Mouse (Mus musculus) liver, postnatal 0 days (tissue): ENCODE data around the gene Stn1. TPM values are rescaled to one million over a fixed set of nuclear protein-coding genes. Genes with fewer than 3 reads are reported as not detected.

ENCODE experiments used
- ATAC-seq: fragments of 200-750 bp; cut with Nextera tagmentation; 2 replicates; pipeline ENCODE4 v1.8.0; 2017; ENCODE audit warnings: mild to moderate bottlenecking, moderate library complexity
- DNase-seq: peaks from one replicate; pipeline ENCODE4 v3.0.0-alpha.2; 2016
- H3K27ac ChIP-seq: fragments of 300-500 bp; sonication (generic); 2 replicates; pipeline ENCODE4 v1.5.1; 2014; ENCODE audit warnings: antibody characterized with exemption, moderate library complexity, mild to moderate bottlenecking, low read depth
- H3K27me3 ChIP-seq: fragments of 300-500 bp; sonication (generic); 2 replicates; pipeline ENCODE4 v1.6.1; 2014; ENCODE audit warnings: low read length, control low read depth, mixed read lengths; ENCODE audit not compliant: insufficient read depth
- H3K36me3 ChIP-seq: fragments of 300-500 bp; sonication (generic); replicated peaks from 2 replicates; pipeline ENCODE4 v1.6.1; 2014; ENCODE audit warnings: mild to moderate bottlenecking, control low read depth, low read length, moderate library complexity, mixed read lengths; ENCODE audit not compliant: insufficient read depth
- H3K4me1 ChIP-seq: fragments of 300-500 bp; sonication (generic); 2 replicates; pipeline ENCODE4 v1.6.1; 2014; ENCODE audit warnings: antibody characterized with exemption, mild to moderate bottlenecking, control low read depth; ENCODE audit not compliant: insufficient read depth
- H3K4me2 ChIP-seq: fragments of 300-500 bp; sonication (generic); 2 replicates; pipeline ENCODE4 v1.6.1; 2014; ENCODE audit warnings: low read depth, mild to moderate bottlenecking, low read length, moderate library complexity, mixed read lengths
- H3K4me3 ChIP-seq: fragments of 300-500 bp; sonication (generic); 2 replicates; pipeline ENCODE4 v1.5.1; 2014; ENCODE audit warnings: low read depth, low read length
- H3K9ac ChIP-seq: fragments of 300-500 bp; sonication (generic); replicated peaks from 2 replicates; pipeline ENCODE4 v1.6.1; 2014; ENCODE audit warnings: mild to moderate bottlenecking, moderate library complexity
- H3K9me3 ChIP-seq: fragments of 300-500 bp; sonication (generic); 2 replicates; pipeline ENCODE4 v1.6.1; 2016; ENCODE audit warnings: mild to moderate bottlenecking, control low read depth, low read length, mixed read lengths
- CTCF ChIP-seq: sonication (generic); IDR thresholded peaks from 2 replicates; pipeline ENCODE4 v1.5.1; 2016; ENCODE audit warnings: antibody characterized with exemption, low read depth
- EP300 ChIP-seq: IDR thresholded peaks from 2 replicates; pipeline ENCODE4 v1.6.1; 2016; ENCODE audit warnings: antibody characterized with exemption, low read depth, mild to moderate bottlenecking
- WGBS: fragments of 180-500 bp; shearing (Covaris S2); extraction: QIAGEN DNeasy Blood & Tissue Kit; methylation state at CpG from one replicate; pipeline ENCODE4 v1.1.7; 2014; ENCODE audit not compliant: insufficient replicate concordance; 5-methylcytosine and 5-hydroxymethylcytosine counted together
- polyA plus RNA-seq: library from polyadenylated mRNA; unstranded; fragments of >200 nt; fragmentation: Nextera tagmentation; extraction: Ambion mirVana; gene quantifications from 2 replicates; pipeline ENCODE4 v1.2.1, GENCODE M21; 2015

Gene Stn1
- polyA plus RNA-seq, 1 experiment from 2014 or later, result 5.4 TPM

- H3K9me3 ChIP-seq, result no peaks in the 10 kb centered on the region
- peak overlapping the region; percentile 13; the same call in 1 of the 2 replicates for H3K9ac ChIP-seq
- WGBS, result 23% methylated on average over 3 of the region's 3 CpGs
- ATAC-seq (no peak), DNase-seq (no peak)
- peak overlapping the region; percentile 89 for H3K27ac ChIP-seq
- TF ChIP-seq CTCF, result no peak
- no peak for TF ChIP-seq EP300
- no peaks in the 10 kb centered on the region for H3K36me3 ChIP-seq
- H3K4me1 ChIP-seq, result peaks cover 39% of the 10 kb centered on the region
- no peaks in the 10 kb centered on the region for H3K27me3 ChIP-seq
- peak overlapping the region; percentile 67 for H3K4me2 ChIP-seq
- 0 out of 2 replicates have a peak overlapping the region, but pooled peaks have one; percentile 11 for H3K4me3 ChIP-seq
Measured at GRCm38 (mm10) chr19:47508191-47508590, 29.1 kb downstream of the Stn1 start.

DNA sequence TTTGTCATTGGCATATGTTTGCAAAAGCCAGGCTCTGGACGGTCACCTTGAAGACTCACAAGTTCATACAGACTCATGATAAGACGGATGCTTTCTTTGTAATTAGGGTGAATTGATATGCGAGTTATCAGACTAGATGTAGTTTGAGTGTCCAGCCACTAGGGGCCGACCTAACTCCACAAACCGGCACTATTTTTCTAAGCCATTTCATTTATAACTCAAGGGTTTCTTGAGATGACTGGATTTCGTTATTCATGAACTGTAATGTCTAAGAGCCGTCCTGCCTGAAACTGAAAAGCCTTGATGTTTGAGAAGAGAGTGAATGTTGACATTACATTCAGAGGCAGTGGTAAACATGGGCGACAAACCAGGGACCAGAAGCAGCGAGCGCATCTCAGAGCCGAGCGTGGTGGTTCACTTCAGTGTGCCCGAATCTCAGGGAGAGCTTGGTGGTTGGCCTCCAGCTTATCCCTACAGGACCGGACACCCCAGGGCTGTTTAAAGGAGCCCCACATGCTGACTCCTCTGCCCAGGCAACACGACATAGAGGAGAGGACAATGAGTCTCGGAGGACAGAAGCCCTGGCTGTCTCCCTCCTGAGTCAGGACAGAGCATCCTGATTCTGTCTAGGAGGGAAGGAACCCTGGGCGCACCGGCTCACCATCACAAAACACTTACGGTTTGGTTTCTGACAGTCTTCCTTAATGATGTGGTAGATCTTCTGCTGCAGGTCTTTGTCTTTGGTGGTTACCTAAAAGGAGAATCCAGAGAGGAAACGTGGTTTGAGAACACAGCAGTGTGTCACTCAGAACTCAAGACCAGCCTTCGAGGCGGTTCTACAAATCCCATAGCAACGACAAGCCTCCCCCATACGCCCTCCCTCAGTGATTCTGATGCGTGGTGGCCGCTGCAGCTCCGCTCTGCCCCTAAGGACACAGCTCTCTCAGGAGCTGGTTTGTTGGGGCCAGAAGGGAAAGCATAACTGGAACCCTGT lies 29.9 kb downstream of the Stn1 start:
- H3K4me2 ChIP-seq, result peak overlapping the region; percentile 67
- no peaks in the 10 kb centered on the region for H3K27me3 ChIP-seq
- peaks cover 39% of the 10 kb centered on the region for H3K4me1 ChIP-seq
- TF ChIP-seq CTCF (peak; percentile 95), EP300 (no peak)
- H3K9ac ChIP-seq, result peak overlapping the region; percentile 13; the same call in 1 of the 2 replicates
- ATAC-seq (no peak), DNase-seq (peak; percentile 69)
- H3K36me3 ChIP-seq, result no peaks in the 10 kb centered on the region
- H3K27ac ChIP-seq, result peak overlapping the region; percentile 89
- no peaks in the 10 kb centered on the region for H3K9me3 ChIP-seq
- peak overlapping the region; percentile 11; the same call in 1 of the 2 replicates for H3K4me3 ChIP-seq
- WGBS, result 34% methylated on average over 27 of the region's 27 CpGs

GRCm38 (mm10) chr19:47503625-47504024 lies 33.7 kb downstream of the Stn1 start:
- H3K4me3 ChIP-seq, result no peak overlapping the region
- H3K36me3 ChIP-seq, result no peaks in the 10 kb centered on the region
- 66% methylated on average over 4 of the region's 4 CpGs for WGBS
- H3K27ac ChIP-seq, result no peak overlapping the region
- H3K4me1 ChIP-seq, result peaks cover 6% of the 10 kb centered on the region
- ATAC-seq (peak; percentile 24; the same call in 1 of the 2 replicates), DNase-seq (no peak)
- no peaks in the 10 kb centered on the region for H3K9me3 ChIP-seq
- peak; percentile 89 for TF ChIP-seq CTCF
- no peak for TF ChIP-seq EP300
- no peaks in the 10 kb centered on the region for H3K27me3 ChIP-seq
- H3K9ac ChIP-seq, result no peak overlapping the region
- no peak overlapping the region for H3K4me2 ChIP-seq

DNA sequence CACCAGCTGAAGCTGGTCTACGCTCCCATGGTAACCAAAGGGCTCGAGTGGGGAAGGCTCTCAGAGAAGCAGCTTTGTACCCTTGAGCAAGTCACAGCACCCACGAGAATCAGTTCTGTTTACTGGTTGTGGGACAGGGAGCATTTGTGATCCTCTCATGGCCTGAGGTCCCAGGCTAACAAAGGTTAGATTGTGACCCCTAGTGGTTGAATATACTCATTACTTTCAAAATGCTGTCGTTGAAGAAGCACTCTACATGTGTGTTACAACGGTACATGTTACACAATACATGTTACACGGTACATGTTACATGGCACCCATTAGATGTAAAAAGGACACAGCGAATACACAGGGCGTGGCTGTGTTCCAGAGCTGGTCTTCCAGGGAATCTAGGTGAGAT lies 34.7 kb downstream of the Stn1 start:
- H3K36me3 ChIP-seq, result no peaks in the 10 kb centered on the region
- ATAC-seq (peak; percentile 38; the same call in 1 of the 2 replicates), DNase-seq (no peak)

DNA sequence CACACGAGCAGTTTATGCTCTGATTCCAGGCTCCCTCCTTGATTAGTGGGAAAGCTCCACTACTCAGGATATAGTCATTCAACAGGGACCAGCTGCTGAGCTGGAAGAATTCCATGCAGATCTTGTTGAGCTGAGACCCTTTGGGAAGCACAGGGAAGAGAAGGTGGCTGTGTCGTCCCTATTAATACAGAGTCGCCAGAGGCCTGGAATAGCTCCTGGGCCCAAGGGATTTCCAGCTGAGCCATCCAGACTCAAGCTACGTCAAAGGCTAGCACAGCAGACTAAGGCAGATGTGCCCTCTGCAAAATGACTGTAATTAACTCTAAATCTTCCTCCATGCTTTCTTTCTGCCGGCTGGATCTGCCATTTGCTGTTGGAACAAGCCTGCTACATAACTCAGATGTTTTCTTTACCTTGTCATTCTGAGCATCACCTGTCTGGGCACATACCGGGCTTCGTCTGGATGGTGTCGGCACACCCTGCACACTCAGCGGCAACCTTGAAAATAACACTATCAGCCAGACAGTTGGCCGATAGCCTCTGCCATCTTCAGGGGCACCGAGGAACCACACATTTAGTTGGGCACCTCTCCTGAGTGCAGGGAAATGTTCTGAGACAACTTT lies 36.8 kb downstream of the Stn1 start:
- Histone ChIP-seq H3K9me3 (no peaks in the 10 kb centered on the region), H3K4me1 (no peaks in the 10 kb centered on the region), H3K9ac (no peak overlapping the region), H3K4me3 (no peak overlapping the region), H3K36me3 (no peaks in the 10 kb centered on the region), H3K27me3 (no peaks in the 10 kb centered on the region), H3K27ac (no peak overlapping the region), H3K4me2 (no peak overlapping the region)
- ATAC-seq (no peak), DNase-seq (no peak)
- WGBS, result 80% methylated on average over 11 of the region's 11 CpGs
- no peak for TF ChIP-seq EP300
- TF ChIP-seq CTCF, result no peak

More for the DNA sequence above, 34.7 kb downstream of the Stn1 start:
- no peaks in the 10 kb centered on the region for H3K27me3 ChIP-seq
- no peak overlapping the region for H3K27ac ChIP-seq
- H3K4me1 ChIP-seq, result 0 out of 2 replicates have a peak, but pooled peaks cover 2% of the 10 kb centered on the region
- H3K9me3 ChIP-seq, result no peaks in the 10 kb centered on the region
- H3K4me3 ChIP-seq, result no peak overlapping the region
- TF ChIP-seq EP300 (no peak), CTCF (peak; percentile 80)
- no peak overlapping the region for H3K9ac ChIP-seq
- no peak overlapping the region for H3K4me2 ChIP-seq
- 62% methylated on average over 8 of the region's 8 CpGs for WGBS

- Histone ChIP-seq H3K9me3 (no peaks in the 10 kb centered on the region), H3K4me2 (no peak overlapping the region), H3K4me3 (no peak overlapping the region), H3K4me1 (no peaks in the 10 kb centered on the region), H3K36me3 (no peaks in the 10 kb centered on the region), H3K27me3 (no peaks in the 10 kb centered on the region), H3K27ac (no peak overlapping the region), H3K9ac (no peak overlapping the region)
- 79% methylated on average over 5 of the region's 5 CpGs for WGBS
- DNase-seq, result no peak
- TF ChIP-seq CTCF (no peak), EP300 (no peak)
- no peak for ATAC-seq
Measured at GRCm38 (mm10) chr19:47499841-47500240, 37.5 kb downstream of the Stn1 start.
